Mouse (Mus musculus) liver, embryonic 14.5 days (tissue): Measurements from ENCODE around the gene Prmt7. TPM values are rescaled to one million over a fixed set of nuclear protein-coding genes. Genes with fewer than 3 reads are reported as not detected.

Source experiments
- ATAC-seq: fragments of 200-750 bp; cut with Nextera tagmentation; 2 replicates; pipeline ENCODE4 v1.8.0; 2017; ENCODE audit warnings: moderate number of reproducible peaks, mild to moderate bottlenecking, moderate library complexity; ENCODE audit not compliant: insufficient read depth
- DNase-seq, 3 experiments: peaks; one replicate each; pipeline ENCODE4 v3.0.0-alpha.2; 2012 to 2013; ENCODE audit warnings: low read depth in 3 of 3, low spot score in 3 of 3
- H3K27ac ChIP-seq: fragments of 300-500 bp; sonication (generic); 2 replicates; pipeline ENCODE4 v1.5.1; 2014; ENCODE audit warnings: moderate library complexity, mild to moderate bottlenecking, control low read depth, inconsistent platforms
- H3K27me3 ChIP-seq: fragments of 300-500 bp; sonication (generic); 2 replicates; pipeline ENCODE4 v1.6.1; 2014; ENCODE audit warnings: mild to moderate bottlenecking, low read length, moderate library complexity; ENCODE audit not compliant: control insufficient read depth, insufficient read depth
- H3K36me3 ChIP-seq: fragments of 300-500 bp; sonication (generic); replicated peaks from 2 replicates; pipeline ENCODE4 v1.6.1; 2014; ENCODE audit warnings: low read depth; ENCODE audit not compliant: control insufficient read depth, insufficient read depth
- H3K4me1 ChIP-seq, 2 experiments: fragments of 200-500 bp in 1 of 2; fragments of 300-500 bp in 1 of 2; sonication (generic) in 1 of 2; replicated peaks; 2 replicates each; pipeline ENCODE4 v1.6.1; 2012 to 2014; ENCODE audit warnings: antibody characterized with exemption in 1 of 2, inconsistent platforms in 1 of 2, low read length in 1 of 2; ENCODE audit not compliant: control insufficient read depth in 2 of 2, insufficient read depth in 2 of 2
- H3K4me2 ChIP-seq: fragments of 300-500 bp; sonication (generic); 2 replicates; pipeline ENCODE4 v1.6.1; 2014; ENCODE audit warnings: low read depth, mild to moderate bottlenecking, control low read depth, moderate library complexity
- H3K4me3 ChIP-seq, 2 experiments: fragments of 200-500 bp in 1 of 2; fragments of 300-500 bp in 1 of 2; sonication (generic) in 1 of 2; 2 replicates each; pipeline ENCODE4 v1.5.1; 2012 to 2014; ENCODE audit warnings: low read depth in 2 of 2, low read length in 2 of 2, mild to moderate bottlenecking in 2 of 2, control low read depth in 1 of 2, inconsistent platforms in 1 of 2, moderate library complexity in 1 of 2; ENCODE audit not compliant: insufficient read depth in 1 of 2
- H3K9ac ChIP-seq: fragments of 300-500 bp; sonication (generic); replicated peaks from 2 replicates; pipeline ENCODE4 v1.6.1; 2014; ENCODE audit warnings: mild to moderate bottlenecking, control low read depth, moderate library complexity
- H3K9me3 ChIP-seq: fragments of 300-500 bp; sonication (generic); 2 replicates; pipeline ENCODE4 v1.6.1; 2016; ENCODE audit warnings: low read length, mixed read lengths; ENCODE audit not compliant: control insufficient read depth
- CTCF ChIP-seq: IDR thresholded peaks from 2 replicates; pipeline ENCODE4 v1.5.1; 2016; ENCODE audit warnings: antibody characterized with exemption, low read depth, control low read depth
- EP300 ChIP-seq: IDR thresholded peaks from 2 replicates; pipeline ENCODE4 v1.6.1; 2016; ENCODE audit warnings: antibody characterized with exemption, low read depth
- WGBS: fragments of 180-500 bp; shearing (Covaris S2); extraction: QIAGEN DNeasy Blood & Tissue Kit; methylation state at CpG from one replicate; pipeline ENCODE4 v1.1.7; 2014; ENCODE audit not compliant: insufficient replicate concordance; 5-methylcytosine and 5-hydroxymethylcytosine counted together
- polyA plus RNA-seq, 2 experiments: library from polyadenylated mRNA; depleted of rRNA in 1 of 2; stranded (reverse) in 1 of 2; unstranded in 1 of 2; fragments of >200 nt; fragmentation: Nextera tagmentation in 1 of 2; extraction: Ambion mirVana in 1 of 2; gene quantifications; 2 replicates each; pipeline versions ENCODE4 v1.2.1 to v1.2.3; 2012 to 2014

Gene Prmt7
- polyA plus RNA-seq, 2 experiments: 11.1 to 19.1 TPM

DNA sequence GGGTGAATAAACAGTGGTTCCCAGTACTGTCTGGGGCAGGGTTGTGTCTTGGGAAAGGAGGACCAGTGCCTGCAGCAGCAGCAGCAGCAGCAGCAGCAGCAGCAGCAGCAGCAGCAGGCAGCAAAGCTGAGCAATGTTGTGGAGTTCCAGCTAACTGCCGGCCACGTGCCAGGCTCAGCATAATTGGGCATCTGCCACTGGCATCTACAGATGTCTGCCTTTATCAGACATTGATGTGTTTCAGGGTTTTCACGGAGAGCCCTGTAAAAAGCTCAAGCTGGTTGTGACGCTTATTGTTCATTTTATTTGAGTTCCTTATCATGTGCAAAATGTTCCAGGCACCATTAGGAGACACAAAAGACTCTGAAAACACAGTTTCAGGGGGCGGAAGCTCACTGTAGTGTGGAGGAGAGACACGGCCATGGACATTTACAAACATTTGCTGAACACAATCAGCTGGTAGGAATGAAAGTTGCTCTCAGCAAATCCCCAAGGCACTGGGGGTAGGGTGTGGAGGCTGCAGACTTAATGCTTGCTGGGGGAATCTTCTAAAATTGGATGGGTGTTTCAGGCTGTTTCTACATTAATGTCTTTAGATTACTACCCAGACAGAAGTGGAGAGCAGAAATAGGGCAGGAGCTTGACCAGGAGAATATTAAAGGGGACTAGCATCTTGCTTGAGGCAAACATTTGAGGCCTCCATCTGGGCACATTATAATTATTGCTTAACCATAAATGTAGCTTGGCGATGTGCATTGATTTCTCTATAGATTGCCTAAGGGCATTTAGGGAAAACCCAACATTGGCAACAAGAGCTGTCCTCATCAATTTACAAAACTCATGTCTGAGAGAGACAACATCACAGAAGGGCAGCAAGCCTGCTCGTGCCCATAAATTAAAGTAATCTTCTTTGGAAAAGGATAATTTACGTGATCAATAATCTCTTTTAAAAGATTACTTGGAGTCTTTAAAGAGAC, 90.3 kb downstream of the Prmt7 start:
- H3K9me3 ChIP-seq: no peaks in the 10 kb centered on the region
- no peak overlapping the region for H3K27ac ChIP-seq
- no peak for TF ChIP-seq CTCF
- no peak for TF ChIP-seq EP300
- no peak overlapping the region for H3K4me2 ChIP-seq
- H3K4me1 ChIP-seq: peaks cover 0 to 5% of the 10 kb centered on the region in 2 experiments; a peak in 2 of 4 replicates
- H3K36me3 ChIP-seq: no peaks in the 10 kb centered on the region
- no peaks in the 10 kb centered on the region for H3K27me3 ChIP-seq
- DNase-seq (no peak), ATAC-seq (no peak)
- 59% methylated on average over 9 of the region's 9 CpGs for WGBS
- H3K9ac ChIP-seq: no peak overlapping the region
- no peak overlapping the region for H3K4me3 ChIP-seq

Other genes with a start within 250 kb of the Prmt7 start
- gene Slc12a4, start 244.8 kb upstream of the Prmt7 start, polyA plus RNA-seq (2012; rRNA removed): 8.3 and 11.1 TPM in 2 replicates
- 6.9 and 8.9 TPM in 2 replicates for gene Slc12a4, start 244.8 kb upstream of the Prmt7 start, polyA plus RNA-seq (2014; fragmentation: Nextera tagmentation; extraction: Ambion mirVana)
- not detected in 2 replicates for gene Dpep3, start 231.5 kb upstream of the Prmt7 start, polyA plus RNA-seq (2012; rRNA removed)
- not detected in 2 replicates for gene Dpep3, start 231.5 kb upstream of the Prmt7 start, polyA plus RNA-seq (2014; fragmentation: Nextera tagmentation; extraction: Ambion mirVana)
- gene Dus2, start 219.6 kb upstream of the Prmt7 start, polyA plus RNA-seq (2012; rRNA removed): 6.8 and 8.7 TPM in 2 replicates
- 9.8 and 10.5 TPM in 2 replicates for gene Dus2, start 219.6 kb upstream of the Prmt7 start, polyA plus RNA-seq (2014; fragmentation: Nextera tagmentation; extraction: Ambion mirVana)
- gene Dpep2nb, start 205.0 kb upstream of the Prmt7 start, polyA plus RNA-seq (2012; rRNA removed): not detected in 2 replicates
- gene Dpep2nb, start 205.0 kb upstream of the Prmt7 start, polyA plus RNA-seq (2014; fragmentation: Nextera tagmentation; extraction: Ambion mirVana): not detected in 2 replicates
- gene Ddx28, start 199.1 kb upstream of the Prmt7 start, polyA plus RNA-seq (2012; rRNA removed): 6.6 and 6.8 TPM in 2 replicates
- gene Ddx28, start 199.1 kb upstream of the Prmt7 start, polyA plus RNA-seq (2014; fragmentation: Nextera tagmentation; extraction: Ambion mirVana): 9.1 and 9.4 TPM in 2 replicates
- gene Nfatc3, start 152.1 kb upstream of the Prmt7 start, polyA plus RNA-seq (2012; rRNA removed): 10.2 TPM in 2 replicates
- gene Nfatc3, start 152.1 kb upstream of the Prmt7 start, polyA plus RNA-seq (2014; fragmentation: Nextera tagmentation; extraction: Ambion mirVana): 2.6 and 2.7 TPM in 2 replicates
- gene Esrp2, start 74.0 kb upstream of the Prmt7 start, polyA plus RNA-seq (2012; rRNA removed): 6.7 and 7.7 TPM in 2 replicates
- 6.6 and 7.0 TPM in 2 replicates for gene Esrp2, start 74.0 kb upstream of the Prmt7 start, polyA plus RNA-seq (2014; fragmentation: Nextera tagmentation; extraction: Ambion mirVana)
- gene Pla2g15, start 60.5 kb upstream of the Prmt7 start, polyA plus RNA-seq (2012; rRNA removed): 2.8 and 2.9 TPM in 2 replicates
- gene Pla2g15, start 60.5 kb upstream of the Prmt7 start, polyA plus RNA-seq (2014; fragmentation: Nextera tagmentation; extraction: Ambion mirVana): 2.5 TPM in 2 replicates
- 3.8 TPM in 2 replicates for gene Slc7a6, start 42.1 kb upstream of the Prmt7 start, polyA plus RNA-seq (2012; rRNA removed)
- gene Slc7a6, start 42.1 kb upstream of the Prmt7 start, polyA plus RNA-seq (2014; fragmentation: Nextera tagmentation; extraction: Ambion mirVana): 8.2 and 10.2 TPM in 2 replicates
- gene Slc7a6os, start within 50 bp of the Prmt7 start, polyA plus RNA-seq (2012; rRNA removed): 10.6 and 13.3 TPM in 2 replicates
- 8.9 and 10.2 TPM in 2 replicates for gene Slc7a6os, start within 50 bp of the Prmt7 start, polyA plus RNA-seq (2014; fragmentation: Nextera tagmentation; extraction: Ambion mirVana)
- 0.22 and 0.34 TPM in 2 replicates for gene Smpd3, start 127.1 kb downstream of the Prmt7 start, polyA plus RNA-seq (2012; rRNA removed)
- 0.34 and 0.38 TPM in 2 replicates for gene Smpd3, start 127.1 kb downstream of the Prmt7 start, polyA plus RNA-seq (2014; fragmentation: Nextera tagmentation; extraction: Ambion mirVana)
- 1.2 and 1.9 TPM in 2 replicates for gene Zfp90, start 204.4 kb downstream of the Prmt7 start, polyA plus RNA-seq (2012; rRNA removed)
- 1.9 and 2.4 TPM in 2 replicates for gene Zfp90, start 204.4 kb downstream of the Prmt7 start, polyA plus RNA-seq (2014; fragmentation: Nextera tagmentation; extraction: Ambion mirVana)